Mouse (Mus musculus) thymus, postnatal 36 days (tissue): ENCODE results near the gene Il18rap.

Experiments
- DNase-seq, 2 experiments: peaks; one replicate each; pipeline ENCODE4 v3.0.0; 2022; ENCODE audit warnings: mixed read lengths in 2 of 2

Gene Il18rap

DNA sequence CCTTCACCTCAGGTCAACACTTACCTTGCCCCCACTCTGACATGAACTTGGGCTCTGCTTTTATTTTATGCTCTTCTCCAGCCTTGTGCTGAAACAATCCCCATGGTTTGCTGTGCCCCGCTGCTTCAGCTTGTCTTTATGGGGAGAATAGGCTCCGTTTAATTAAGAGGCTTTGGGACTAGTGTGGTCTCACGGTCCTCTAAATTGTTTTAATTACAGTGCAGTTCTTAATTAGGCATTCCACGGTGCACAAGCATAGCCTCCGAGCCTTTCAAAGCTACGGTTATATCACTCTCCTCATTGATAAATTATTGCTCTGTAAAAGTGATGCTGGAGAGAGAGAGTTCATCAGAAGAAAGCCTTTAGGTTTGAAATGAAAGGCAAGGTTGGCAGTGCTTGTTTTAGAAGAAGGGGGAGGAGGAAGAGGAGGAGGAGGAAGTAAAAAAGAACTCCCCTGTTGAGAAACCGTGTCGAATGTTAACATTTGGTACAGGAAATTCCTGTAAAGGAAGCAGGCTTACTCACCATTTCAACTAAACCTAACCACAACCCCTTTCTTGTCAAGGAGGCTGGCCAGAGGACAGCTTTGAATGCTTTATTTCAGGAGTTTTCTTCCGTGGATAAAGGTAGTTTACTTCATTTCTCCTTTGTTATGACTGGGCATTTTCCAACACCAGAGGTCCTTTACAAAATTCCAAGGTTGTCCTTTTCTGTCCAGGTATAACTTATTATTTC is at the start of gene Il18rap:
Il18rap (plus strand) TSS at position 512 of the 735 bp plus-strand sequence.
- no peak for DNase-seq

DNA sequence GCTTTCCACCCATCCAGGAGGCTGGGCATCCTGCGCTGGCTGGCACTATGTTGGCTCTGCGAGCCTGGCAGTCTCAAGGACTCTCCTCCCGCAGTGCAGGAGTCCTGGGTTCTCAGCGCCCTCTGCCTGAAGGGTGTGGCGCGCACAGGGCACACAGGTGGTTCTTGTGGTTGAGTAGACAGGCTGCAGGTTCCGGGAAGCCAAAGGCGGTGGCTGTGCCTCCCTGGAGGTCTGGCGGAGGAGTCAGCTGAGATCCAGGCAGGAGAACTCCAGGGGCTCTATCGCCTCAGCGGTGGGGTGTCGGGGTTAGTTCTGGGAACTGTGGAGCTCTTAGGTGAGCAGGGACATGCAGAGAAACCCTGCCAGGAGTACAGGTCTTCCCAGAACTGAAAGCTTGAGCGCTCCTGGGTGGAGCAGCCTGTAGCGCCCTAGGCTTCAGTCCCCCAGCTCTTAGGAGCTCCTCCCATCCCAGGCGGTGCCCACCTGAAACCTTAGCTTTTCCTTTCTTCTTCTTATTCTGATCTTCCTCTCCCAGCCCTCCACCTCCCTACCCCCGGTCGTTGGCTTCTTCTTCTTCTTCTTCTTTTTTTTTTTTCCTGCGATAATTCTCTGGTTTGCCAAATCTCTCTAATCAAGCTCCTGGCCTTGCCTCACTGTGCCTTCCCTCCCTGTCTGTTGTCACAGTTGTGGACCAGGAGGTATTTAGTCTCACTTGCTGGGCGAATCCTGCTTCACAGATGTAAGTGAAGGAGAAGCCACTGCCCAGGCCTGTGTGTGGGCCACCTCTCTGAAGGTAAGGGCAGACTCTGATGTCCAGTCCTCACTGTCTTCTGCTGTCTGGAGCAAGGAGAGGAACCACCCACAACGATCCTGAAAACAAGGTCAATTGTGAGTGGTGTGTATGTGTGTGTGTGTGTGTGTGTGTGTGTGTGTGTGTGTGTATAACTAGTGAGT is 49.4 kb upstream of the Il18rap start, which contains the start of gene Il18r1:
Il18r1 (plus strand) TSS at position 76 of the 954 bp plus-strand sequence.
- peak; percentile 74 to 79 for DNase-seq

DNA sequence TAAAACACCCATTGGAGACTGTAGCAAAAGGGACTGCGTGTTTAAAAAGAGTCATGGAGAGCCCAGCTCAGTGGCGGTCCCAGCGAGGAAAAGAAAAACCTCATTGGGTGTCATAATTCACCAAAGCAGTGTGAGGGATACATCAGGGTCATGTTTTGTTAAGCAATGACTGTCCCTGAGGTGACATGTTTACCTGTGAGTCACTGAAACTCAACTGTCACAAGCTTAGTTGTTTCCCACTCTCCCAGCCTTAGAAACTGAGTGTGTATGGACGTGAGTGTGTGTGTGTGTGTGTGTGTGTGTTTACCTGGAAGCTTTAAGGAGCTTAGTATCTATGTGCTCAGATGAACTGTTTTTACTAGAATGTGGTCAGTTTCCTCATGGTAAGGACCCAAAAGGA is 47.9 kb upstream of the Il18rap start:
- DNase-seq = no peak

DNA sequence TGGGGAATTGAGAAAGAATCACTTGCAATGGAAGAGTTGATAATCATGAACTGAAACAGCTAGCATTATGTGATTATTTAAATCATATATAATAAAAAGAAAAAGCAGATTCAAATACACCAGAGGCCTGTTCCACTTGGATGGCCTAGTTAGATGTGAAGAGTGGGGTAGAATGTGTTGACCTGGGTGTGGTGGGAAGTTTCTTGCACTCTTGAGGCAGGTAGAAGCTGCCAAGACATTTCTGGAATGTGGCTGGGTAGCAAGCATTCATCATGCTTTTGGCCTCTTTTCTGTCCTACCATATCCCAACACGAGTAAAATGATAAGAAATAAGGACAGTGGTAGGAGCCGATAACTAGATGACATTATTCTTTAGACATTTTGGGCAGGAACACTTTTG is 46.4 kb upstream of the Il18rap start:
- DNase-seq = no peak

DNA sequence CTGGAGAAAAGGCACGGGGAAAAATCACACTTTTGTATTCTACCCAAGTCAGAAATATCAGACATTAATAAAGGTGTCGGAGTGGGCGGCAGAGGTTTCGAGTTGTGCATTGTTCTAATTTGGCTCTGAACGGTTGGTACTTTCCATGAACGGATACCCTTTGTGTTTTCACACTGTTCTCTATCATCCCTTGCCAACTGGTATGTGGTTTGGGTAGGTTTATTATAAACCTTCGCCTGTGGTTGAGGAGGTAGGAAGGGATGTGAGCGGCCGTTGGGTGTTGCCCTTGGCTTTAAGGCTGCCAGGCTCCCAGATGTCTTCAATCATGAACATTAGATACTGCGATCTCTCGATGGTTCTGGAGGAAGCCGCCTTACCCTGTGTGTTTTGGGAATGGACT is 45.3 kb upstream of the Il18rap start:
- DNase-seq = no peak

DNA sequence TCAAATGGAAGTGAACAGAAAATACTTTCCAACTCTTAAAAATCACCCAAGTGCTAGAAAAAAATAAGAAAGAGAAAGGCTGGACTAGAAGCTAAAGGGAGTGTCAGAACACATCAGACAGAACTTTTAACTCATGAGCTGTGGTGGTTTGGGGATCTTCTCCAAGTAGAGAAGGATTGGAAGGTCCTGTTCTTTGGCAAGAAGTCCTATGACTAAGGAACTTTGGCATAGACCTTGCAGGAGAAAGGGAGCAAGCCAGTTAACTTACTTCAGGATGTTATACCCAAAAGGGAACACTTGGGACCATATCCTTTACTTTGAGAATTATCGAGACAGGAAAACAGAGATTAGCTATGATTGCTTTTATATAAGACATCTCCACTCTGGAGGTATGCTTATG is 42.8 kb upstream of the Il18rap start:
- no peak for DNase-seq

DNA sequence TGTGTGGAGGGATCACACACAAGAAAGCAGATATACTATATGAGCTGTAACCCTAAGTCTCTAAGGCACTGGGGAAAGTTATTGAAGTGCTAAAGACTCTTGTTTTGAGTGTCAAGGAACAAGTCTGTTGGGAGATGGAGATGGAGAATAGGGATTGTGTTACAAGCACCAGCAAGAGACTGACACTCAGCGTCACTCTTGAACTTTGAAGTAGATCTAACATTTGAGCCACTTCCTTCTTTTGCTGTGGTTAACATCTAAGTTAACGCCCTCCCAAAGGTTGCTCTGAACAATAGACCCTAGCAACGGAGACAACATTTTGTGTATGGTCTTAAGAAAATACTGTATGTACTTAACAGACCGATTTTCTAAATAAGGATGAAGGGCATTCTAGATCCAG is 41.5 kb upstream of the Il18rap start:
- DNase-seq = no peak

DNA sequence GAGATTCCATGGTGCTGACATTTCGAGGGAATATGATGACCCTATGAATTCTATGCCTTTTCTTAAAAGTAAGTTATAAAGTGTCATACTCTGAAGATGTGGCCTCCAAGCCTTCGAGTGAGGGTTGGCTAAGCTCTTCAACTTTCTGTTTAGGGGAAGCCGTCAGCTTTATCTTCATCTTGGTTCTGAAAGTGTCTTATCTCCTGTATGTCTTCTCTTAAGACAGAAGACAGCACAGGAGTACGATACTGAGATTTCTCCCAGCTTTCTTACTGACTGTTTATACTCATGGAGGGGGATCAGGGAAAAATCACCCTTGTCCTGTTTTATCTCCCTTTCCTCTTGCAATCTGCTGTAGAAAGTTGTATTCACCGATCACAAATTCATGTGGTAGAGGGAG is 40.8 kb upstream of the Il18rap start:
- DNase-seq = no peak

DNA sequence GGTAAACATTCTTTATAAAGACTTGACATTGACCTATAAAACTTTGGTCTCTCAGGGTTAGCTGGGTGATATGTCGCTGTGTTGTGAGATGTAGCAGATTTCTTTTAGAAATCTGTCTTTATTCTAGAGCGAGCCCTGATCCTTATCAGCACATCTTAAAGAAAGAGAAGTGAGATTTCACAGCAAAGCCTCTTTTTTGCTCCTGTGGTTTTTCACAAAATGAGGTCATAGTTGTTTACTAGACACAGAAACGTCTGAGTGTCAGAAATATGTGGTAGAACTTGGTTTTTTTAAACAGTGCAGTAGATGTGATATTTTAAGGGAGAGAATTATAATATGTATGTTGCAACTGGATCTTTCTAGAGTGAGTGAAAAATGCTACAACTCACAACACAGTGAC is 39.5 kb upstream of the Il18rap start:
- DNase-seq = no peak

DNA sequence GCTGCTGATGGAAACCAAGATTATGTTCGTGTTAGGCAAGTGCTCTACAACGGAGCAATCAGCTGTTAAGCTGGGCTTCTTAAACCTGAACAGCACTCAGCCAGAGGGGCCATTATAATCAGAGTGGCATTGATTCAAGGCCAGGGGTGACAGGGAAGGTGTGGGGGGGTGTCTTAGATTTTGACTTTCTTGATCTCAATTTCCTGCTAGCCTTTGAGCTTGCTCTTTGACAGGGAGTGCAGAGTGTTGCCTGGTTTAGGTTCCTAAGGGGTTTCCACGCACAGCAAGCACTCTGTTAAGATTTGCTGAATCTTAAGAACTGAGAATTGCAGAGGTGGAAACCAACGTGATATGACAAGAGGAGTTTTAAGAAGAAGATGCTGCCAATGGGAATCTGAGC is 38.4 kb upstream of the Il18rap start:
- no peak for DNase-seq

DNA sequence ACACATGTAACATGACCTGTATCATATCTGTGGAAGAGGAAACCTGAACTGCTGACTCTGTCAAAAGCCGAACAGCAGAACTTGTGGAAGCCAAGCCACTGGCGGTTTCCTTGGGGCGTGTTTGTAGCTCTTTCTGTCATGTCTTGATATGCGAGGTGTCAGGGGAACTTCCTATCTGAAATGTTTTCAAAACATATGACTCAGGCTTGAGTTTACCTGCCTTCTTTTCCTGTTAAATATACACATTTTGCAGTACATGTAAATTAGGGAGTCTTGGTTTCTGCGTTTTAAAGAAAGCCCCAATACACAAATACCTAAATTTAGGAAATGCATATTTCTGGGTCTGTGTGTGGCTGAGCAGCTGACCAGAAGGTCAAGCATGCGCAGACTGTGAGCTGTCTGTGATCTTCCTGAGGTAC is 35.6 kb upstream of the Il18rap start:
- DNase-seq = peak; percentile 31 to 57

DNA sequence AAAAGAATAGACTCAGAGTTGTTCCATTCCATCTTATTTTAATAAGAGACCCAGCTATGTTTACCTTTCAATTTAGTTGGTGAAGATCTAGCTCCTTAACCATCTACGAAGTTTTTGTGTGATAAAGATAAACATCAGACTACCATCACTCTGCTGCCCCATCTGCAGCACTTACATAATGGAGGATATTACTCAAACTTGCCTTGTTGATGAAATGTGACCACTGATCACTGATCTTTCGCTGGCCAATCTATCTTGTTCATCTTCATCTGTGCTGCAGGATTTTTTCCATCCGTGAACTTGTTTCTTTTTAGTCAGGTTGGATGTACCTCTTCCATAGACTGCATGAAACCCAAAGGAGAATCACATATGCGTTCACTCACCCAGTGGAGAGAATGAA is 20.6 kb upstream of the Il18rap start:
- DNase-seq = no peak

DNA sequence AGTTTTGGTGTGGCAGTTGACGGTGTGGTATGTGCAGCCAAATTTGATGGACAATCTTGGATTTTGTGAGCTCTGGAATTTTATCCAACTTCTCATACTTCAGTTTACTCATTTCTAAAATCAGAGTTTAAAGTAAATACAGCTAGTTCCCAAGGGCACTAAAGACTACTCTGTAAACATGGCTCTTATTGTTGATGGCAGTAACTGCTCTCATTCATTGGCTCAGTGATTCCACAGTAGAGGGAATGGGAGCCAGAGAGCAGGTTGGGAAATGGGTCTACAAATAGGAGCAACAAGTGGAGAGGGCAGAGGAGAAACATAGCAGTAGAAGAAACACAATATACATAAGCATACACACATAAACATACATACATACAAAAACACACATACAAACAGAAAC is 15.5 kb upstream of the Il18rap start:
- no peak for DNase-seq

DNA sequence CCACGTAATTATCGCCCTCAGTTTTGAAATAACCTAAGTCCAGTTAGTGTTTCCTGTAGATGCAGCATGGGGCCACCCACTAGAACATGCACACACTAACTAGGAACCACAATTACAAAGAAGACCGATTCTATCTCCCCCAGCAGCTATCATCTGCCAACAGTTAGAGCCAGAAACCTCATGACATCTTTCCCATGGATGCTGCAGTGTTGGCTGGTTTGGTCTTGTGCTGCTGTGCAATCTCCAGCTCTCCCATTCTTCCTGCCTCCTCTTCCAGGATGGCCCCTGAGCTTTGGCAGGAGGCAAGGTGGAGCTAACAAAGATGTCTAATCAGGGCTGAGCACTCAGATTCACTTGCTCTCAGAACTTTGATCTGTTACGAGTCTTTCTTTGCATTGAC is 14.0 kb upstream of the Il18rap start:
- no peak for DNase-seq

DNA sequence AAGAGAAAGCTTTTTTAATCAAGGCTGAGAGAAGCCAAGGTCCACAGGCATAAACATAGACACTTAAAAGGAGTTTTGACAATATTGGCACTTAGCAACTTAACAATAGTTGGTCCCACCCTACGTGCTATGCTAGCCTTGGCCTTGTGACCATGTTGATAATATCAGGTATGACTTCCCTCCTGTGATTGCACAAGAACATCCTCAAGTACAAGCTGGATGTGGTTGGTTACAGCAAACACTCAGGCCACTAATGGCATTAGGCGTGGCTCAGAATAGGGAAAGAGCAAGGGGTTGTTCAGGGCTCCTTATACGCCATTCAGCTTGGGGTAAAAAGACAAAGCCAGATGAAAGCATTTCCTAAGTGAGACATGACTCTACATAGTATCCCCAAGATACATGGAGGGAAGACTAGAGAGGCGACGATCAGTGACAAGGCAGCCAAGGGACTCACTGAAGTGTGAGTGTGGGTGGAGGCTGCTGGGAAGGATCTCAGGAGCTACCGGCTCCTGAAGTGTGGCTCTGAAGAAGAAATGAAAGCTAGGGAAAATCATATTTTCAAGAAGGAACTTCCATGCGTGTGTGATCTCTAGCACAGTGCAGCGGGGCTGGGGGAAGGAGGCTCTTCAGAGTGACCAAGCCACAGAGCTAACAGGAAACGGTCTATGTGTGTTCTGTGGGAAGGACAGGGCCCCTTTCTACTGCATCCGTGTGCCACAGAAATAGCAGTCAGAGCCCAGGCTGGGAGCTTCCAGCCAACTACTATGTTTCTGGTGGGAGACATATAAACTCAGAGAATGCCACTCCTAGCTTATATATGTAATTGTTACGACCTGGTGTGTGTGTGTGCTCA is 13.4 kb upstream of the Il18rap start:
- DNase-seq = no peak

DNA sequence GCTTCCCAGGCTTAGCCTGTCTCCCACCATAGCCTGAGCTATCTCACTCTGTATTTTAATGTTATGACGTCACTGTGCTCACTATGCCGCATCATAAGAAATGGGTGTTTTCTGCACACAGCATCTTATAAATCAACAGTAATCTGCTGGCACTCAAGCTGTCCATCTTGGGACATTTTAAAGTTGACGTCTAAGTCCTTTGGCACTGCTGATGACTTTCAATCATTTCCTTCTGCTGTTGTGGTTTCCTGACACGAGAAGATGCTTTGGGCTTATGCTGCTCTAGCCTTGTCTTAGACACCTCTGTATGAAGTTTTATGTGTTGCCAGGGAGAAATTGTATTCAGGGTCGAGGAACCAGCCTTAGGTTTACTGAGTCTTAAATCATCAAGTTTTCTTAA is 10.6 kb upstream of the Il18rap start:
- DNase-seq = no peak

DNA sequence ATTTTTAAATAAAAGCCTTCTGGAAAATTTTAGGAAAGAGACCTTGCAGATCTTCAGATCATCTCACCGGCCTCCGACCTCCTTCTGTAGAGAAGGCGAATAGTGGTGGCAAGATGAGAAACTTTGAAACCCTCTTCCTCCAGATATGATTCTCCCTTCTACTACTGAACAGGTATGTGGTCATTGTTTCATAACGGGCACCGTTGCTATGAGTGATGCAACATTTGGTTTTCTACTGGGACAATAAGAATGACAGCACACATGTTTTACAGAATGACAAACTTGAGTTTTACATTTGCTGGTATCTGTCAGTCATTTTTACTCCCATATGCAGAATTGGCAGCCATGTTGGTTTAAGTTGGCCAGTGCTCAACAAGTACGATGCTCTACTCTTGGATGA is 1.2 kb downstream of the Il18rap start:
- DNase-seq = no peak

DNA sequence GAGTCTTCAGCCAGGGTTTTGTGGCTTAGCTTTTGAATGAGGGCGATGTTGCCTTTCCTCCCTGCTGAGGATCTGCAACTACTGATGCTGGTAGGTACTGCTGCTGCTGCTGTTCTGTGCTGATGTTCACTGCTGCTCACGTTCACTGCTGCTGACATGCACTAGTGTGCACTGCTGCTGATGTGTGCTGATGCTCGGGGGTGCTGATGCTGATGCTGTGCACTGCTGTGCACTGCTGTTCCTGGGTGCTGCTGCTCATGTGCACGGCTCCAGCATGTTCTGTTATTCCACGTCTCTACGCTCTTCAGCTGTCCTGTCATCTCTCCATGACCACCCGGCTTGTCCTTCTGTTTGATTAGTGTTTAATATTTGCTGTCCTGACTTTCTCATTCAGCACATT is 7.8 kb downstream of the Il18rap start:
- no peak for DNase-seq

DNA sequence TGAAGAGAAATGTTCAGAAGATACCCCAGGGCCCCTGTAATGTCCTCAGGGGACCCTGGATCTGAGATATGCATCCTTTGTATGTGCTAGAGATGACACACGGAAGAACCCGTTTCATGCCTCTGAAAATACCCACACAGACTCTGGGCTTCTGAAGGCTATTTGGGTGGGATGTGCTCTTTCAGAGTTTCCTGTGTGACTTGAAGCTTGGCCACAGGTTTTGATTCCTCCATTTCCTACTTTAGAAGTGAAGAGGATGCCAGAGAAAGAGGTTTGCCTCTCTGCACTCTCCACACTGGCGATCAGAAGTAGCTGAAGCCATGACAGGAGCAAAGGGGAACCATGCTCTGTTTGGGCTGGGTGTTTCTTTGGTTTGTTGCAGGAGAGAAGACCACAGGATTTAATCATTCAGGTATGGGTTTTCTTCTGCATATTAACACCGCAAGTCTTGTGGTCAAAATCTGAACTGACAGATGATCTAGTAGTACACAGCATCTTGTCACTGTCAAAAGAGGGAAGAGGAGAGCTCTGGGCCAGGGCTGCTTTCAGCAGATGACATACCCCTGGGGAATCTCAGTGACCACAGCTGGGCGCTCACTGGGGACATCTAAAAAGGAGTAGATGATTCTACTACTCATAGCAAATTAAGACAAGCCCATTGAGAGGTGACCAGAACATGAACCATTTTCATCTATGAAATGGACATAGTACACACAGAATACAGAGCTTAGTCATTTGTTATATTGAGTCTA is 9.0 kb downstream of the Il18rap start:
- no peak for DNase-seq

DNA sequence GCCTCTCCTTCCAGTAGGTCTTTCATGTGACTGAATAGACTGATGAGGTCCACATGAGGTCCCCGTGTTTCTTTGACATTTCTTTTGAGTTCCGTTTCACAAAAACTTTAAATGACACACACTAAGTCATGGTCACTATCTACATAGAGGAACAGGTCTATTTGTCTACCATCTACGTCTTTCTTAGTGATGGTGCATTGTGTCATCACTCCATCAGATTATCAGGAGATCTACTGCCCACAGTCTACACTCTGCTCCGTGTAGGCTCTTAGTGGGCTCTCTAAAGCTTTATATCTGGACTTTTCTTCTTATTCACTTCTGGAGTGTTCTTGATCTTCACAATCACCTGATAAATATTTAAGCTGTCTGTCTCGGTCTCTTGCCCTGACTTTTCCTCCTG is 14.1 kb downstream of the Il18rap start:
- no peak for DNase-seq

DNA sequence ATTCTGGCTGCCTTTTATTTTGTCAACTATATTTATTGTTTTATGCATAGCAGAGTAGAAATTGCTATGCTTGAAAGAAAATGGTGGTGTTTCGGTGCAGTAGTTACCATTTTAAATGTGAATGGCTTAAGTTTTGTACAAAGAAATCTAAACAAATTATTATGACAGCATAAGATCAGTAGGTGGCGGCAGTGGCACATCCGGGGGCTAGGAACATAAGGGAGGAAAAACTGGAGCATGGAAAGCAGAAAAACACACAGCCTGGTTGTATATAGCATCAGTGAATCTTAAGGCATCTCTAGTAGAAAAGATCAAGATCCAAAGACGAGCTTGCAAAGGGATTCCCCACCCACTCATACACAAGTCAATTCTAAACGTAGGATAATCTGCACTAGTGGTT is 22.4 kb downstream of the Il18rap start:
- DNase-seq = no peak

DNA sequence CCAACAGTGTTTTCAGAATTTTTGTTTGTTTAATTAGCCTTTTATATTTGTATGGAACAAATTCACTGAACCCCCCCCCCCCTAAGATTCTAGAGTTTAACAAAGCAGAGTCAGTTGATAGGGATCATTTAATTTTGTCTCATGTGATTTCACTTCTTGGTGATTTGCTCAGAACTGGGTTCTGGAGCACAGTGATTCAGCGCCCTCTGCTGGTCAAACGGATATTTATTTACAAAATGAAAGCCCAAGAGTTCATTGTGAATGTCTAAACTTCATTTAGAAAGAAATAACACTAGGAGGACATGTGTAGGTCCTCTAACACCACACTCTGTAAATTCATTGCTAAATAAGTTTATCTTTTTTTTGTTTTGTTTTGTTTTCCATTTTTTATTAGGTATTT is 29.5 kb downstream of the Il18rap start:
- peak; percentile 6 to 32 for DNase-seq
